Mouse (Mus musculus): ENCODE results near the gene Phpt1. TPM values are rescaled to one million over a fixed set of nuclear protein-coding genes. Genes with fewer than 3 reads are reported as not detected.

Phpt1 gene
- polyA plus RNA-seq, 1 experiment from 2014 or later: 69.2 TPM

GRCm38 (mm10) chr2:25581294-25581864, 6.4 kb upstream of the Phpt1 start, which contains the start of gene Ajm1:
Gene Ajm1, minus strand, starts transcription at chr2:25581757.
- peaks cover 34% of the 10 kb centered on the region for H3K36me3 ChIP-seq
- 0 out of 2 replicates have a peak within 1 kb of the TSS, but pooled peaks have one; percentile 7 for H3K9ac ChIP-seq
- WGBS (ENCODE audit: insufficient replicate concordance): 6% methylated on average over 19 of the region's 19 CpGs
- H3K27ac ChIP-seq: no peak within 1 kb of the TSS
- peak; percentile 60 for ATAC-seq
- H3K9me3 ChIP-seq (replicated peaks): no peaks in the 10 kb centered on the region
- H3K4me1 ChIP-seq: peaks cover 68% of the 10 kb centered on the region
- H3K4me3 ChIP-seq: peak within 1 kb of the TSS; percentile 29
- peaks cover 51% of the 10 kb centered on the region for H3K27me3 ChIP-seq (replicated peaks)
- peak within 1 kb of the TSS; percentile 64 for H3K4me2 ChIP-seq

GRCm38 (mm10) chr2:25580621-25581101, 5.6 kb upstream of the Phpt1 start:
- Histone ChIP-seq H3K4me1 (peaks cover 71% of the 10 kb centered on the region), H3K9me3 (replicated peaks) (no peaks in the 10 kb centered on the region), H3K9ac (0 out of 2 replicates have a peak overlapping the region, but pooled peaks have one; percentile 7), H3K4me2 (peak overlapping the region; percentile 64; the same call in 1 of the 2 replicates), H3K27ac (no peak overlapping the region), H3K4me3 (no peak overlapping the region), H3K36me3 (peaks cover 28% of the 10 kb centered on the region), H3K27me3 (replicated peaks) (peaks cover 58% of the 10 kb centered on the region)
- ATAC-seq: no peak
- WGBS (ENCODE audit: insufficient replicate concordance): 28% methylated on average over 6 of the region's 6 CpGs

- Histone ChIP-seq H3K36me3 (peaks cover 21% of the 10 kb centered on the region), H3K4me3 (0 out of 2 replicates have a peak overlapping the region, but pooled peaks have one; percentile 23), H3K9ac (no peak overlapping the region), H3K4me2 (peak overlapping the region; percentile 35; the same call in 1 of the 2 replicates), H3K27ac (no peak overlapping the region), H3K27me3 (replicated peaks) (peaks cover 62% of the 10 kb centered on the region), H3K4me1 (peaks cover 79% of the 10 kb centered on the region), H3K9me3 (replicated peaks) (no peaks in the 10 kb centered on the region)
- WGBS (ENCODE audit: insufficient replicate concordance): 4% methylated on average over 27 of the region's 27 CpGs
- no peak for ATAC-seq
Observed at GRCm38 (mm10) chr2:25579737-25580460, 4.9 kb upstream of the Phpt1 start.

- no peak overlapping the region for H3K9ac ChIP-seq
- no peaks in the 10 kb centered on the region for H3K9me3 ChIP-seq (replicated peaks)
- no peak for ATAC-seq
- WGBS (ENCODE audit: insufficient replicate concordance): 6% methylated on average over 76 of the region's 77 CpGs
- peaks cover 83% of the 10 kb centered on the region for H3K4me1 ChIP-seq
- peak overlapping the region; percentile 35 for H3K4me2 ChIP-seq
- H3K27ac ChIP-seq: no peak overlapping the region
- peaks cover 13% of the 10 kb centered on the region for H3K36me3 ChIP-seq
- peak overlapping the region; percentile 23; the same call in 1 of the 2 replicates for H3K4me3 ChIP-seq
- H3K27me3 ChIP-seq (replicated peaks): peaks cover 62% of the 10 kb centered on the region
Observed at GRCm38 (mm10) chr2:25578796-25579736, 4.0 kb upstream of the Phpt1 start.

- ATAC-seq: no peak
- peaks cover 5% of the 10 kb centered on the region for H3K36me3 ChIP-seq
- peak overlapping the region; percentile 44 for H3K4me2 ChIP-seq
- H3K4me3 ChIP-seq: peak overlapping the region; percentile 28
- peaks cover 62% of the 10 kb centered on the region for H3K27me3 ChIP-seq (replicated peaks)
- peaks cover 83% of the 10 kb centered on the region for H3K4me1 ChIP-seq
- H3K9ac ChIP-seq: no peak overlapping the region
- no peak overlapping the region for H3K27ac ChIP-seq
- no peaks in the 10 kb centered on the region for H3K9me3 ChIP-seq (replicated peaks)
- 6% methylated on average over 75 of the region's 75 CpGs for WGBS (ENCODE audit: insufficient replicate concordance)
Observed at GRCm38 (mm10) chr2:25577951-25578795, 3.1 kb upstream of the Phpt1 start.

GRCm38 (mm10) chr2:25576965-25577891, 2.2 kb upstream of the Phpt1 start:
- Histone ChIP-seq H3K27me3 (replicated peaks) (peaks cover 62% of the 10 kb centered on the region), H3K9ac (no peak overlapping the region), H3K4me3 (peak overlapping the region; percentile 28), H3K4me2 (peak overlapping the region; percentile 44), H3K27ac (no peak overlapping the region), H3K4me1 (peaks cover 82% of the 10 kb centered on the region), H3K9me3 (replicated peaks) (no peaks in the 10 kb centered on the region), H3K36me3 (0 out of 2 replicates have a peak, but pooled peaks cover 2% of the 10 kb centered on the region)
- WGBS (ENCODE audit: insufficient replicate concordance): 19% methylated on average over 92 of the region's 92 CpGs
- no peak for ATAC-seq

GRCm38 (mm10) chr2:25576028-25576850, 1.2 kb upstream of the Phpt1 start:
- no peak overlapping the region for H3K27ac ChIP-seq
- no peaks in the 10 kb centered on the region for H3K9me3 ChIP-seq (replicated peaks)
- peaks cover 10% of the 10 kb centered on the region; the same call in 1 of the 2 replicates for H3K36me3 ChIP-seq
- no peak overlapping the region for H3K9ac ChIP-seq
- peak overlapping the region; percentile 83 for H3K4me2 ChIP-seq
- H3K4me3 ChIP-seq: no peak overlapping the region
- WGBS (ENCODE audit: insufficient replicate concordance): 75% methylated on average over 16 of the region's 16 CpGs
- H3K27me3 ChIP-seq (replicated peaks): peaks cover 60% of the 10 kb centered on the region
- H3K4me1 ChIP-seq: peaks cover 76% of the 10 kb centered on the region
- ATAC-seq: no peak

GRCm38 (mm10) chr2:25575432-25576027, 506 bp upstream of the Phpt1 start:
- no peak for ATAC-seq

GRCm38 (mm10) chr2:25574136-25574535, 888 bp downstream of the Phpt1 start:
- peak overlapping the region; percentile 57 for H3K27ac ChIP-seq
- ATAC-seq: no peak
- WGBS (ENCODE audit: insufficient replicate concordance): 15% methylated on average over 11 of the region's 11 CpGs

More at GRCm38 (mm10) chr2:25575432-25576027, 506 bp upstream of the Phpt1 start:
- H3K27me3 ChIP-seq (replicated peaks): peaks cover 53% of the 10 kb centered on the region
- peaks cover 15% of the 10 kb centered on the region; the same call in 1 of the 2 replicates for H3K36me3 ChIP-seq
- 22% methylated on average over 21 of the region's 21 CpGs for WGBS (ENCODE audit: insufficient replicate concordance)
- peak overlapping the region; percentile 64 for H3K4me3 ChIP-seq
- no peaks in the 10 kb centered on the region for H3K9me3 ChIP-seq (replicated peaks)
- peak overlapping the region; percentile 63; the same call in 1 of the 2 replicates for H3K27ac ChIP-seq
- H3K9ac ChIP-seq: peak overlapping the region; percentile 70
- peaks cover 73% of the 10 kb centered on the region for H3K4me1 ChIP-seq
- H3K4me2 ChIP-seq: peak overlapping the region; percentile 83

More at GRCm38 (mm10) chr2:25574136-25574535, 888 bp downstream of the Phpt1 start:
- Histone ChIP-seq H3K4me1 (peaks cover 60% of the 10 kb centered on the region), H3K9me3 (replicated peaks) (no peaks in the 10 kb centered on the region), H3K9ac (peak overlapping the region; percentile 70), H3K4me3 (peak overlapping the region; percentile 64), H3K36me3 (peaks cover 28% of the 10 kb centered on the region), H3K27me3 (replicated peaks) (peaks cover 39% of the 10 kb centered on the region), H3K4me2 (peak overlapping the region; percentile 83)
